Mouse (Mus musculus) adrenal gland, adult 2 months (tissue): ENCODE measurements around the gene Aig1. TPM values are rescaled to one million over a fixed set of nuclear protein-coding genes. Genes with fewer than 3 reads are reported as not detected.

Source experiments
- DNase-seq: peaks from one replicate; pipeline ENCODE4 v3.0.0; 2021
- polyA plus RNA-seq: library from polyadenylated mRNA; depleted of rRNA; stranded (reverse); fragments of >200 nt; gene quantifications from 2 replicates; pipeline ENCODE4 v1.2.3, GENCODE M21; 2012; rRNA removed
- total RNA-seq, 2 experiments: library from RNA; stranded (reverse); gene quantifications; 2 replicates each; pipeline ENCODE4 v1.2.3; 2021

Gene Aig1
- total and polyA plus RNA-seq, 3 experiments = 28.4 to 42.6 (median 37.4) TPM

DNA sequence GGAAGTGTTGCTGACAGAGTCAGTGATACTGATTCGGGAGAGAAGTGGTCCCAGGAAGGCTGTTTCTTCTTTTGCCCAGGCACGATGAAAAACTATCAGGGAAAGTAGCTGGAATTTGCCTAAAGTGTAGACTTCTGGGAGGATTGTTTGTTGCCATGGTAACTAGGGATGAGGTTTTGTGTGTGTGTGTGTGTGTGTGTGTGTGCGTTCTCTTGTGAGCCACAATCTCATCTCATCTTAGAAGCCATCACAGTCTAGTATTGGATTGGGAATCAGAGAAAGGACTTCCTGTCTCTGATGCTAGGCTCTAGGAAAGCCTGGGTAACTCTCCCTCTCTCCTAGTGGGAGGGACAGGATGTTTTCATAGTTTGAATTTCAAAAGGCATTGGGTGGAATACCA, 237.0 kb downstream of the Aig1 start:
- no peak for DNase-seq

GRCm38 (mm10) chr10:13623735-13624134, 245.0 kb downstream of the Aig1 start:
- DNase-seq = no peak

DNA sequence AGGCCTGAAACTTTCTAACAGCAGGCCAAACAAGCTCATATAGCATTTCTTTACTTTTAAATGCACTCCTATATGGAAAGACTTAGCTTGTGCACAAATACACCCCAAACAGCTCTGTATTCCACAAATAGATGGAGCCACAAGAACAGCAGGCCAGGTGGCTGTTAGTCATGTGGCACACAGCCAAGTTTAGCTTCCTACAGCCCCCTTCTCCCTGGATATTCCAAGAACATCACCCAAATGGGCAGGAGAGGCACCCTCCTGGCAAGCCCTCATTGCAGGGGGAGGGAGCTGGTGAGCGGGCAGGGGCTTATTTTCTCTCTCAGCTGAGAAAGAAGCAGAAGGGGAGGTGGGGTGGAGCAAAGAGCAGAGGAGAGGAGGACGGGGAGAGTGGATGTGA, 267.9 kb downstream of the Aig1 start:
- DNase-seq = no peak

GRCm38 (mm10) chr10:13597491-13597890, 271.3 kb downstream of the Aig1 start:
- no peak for DNase-seq

Other genes starting within 250 kb of the Aig1 start
- gene Hivep2, start 97.1 kb upstream of the Aig1 start, total RNA-seq = 10 to 100 TPM; 27.9 to 46.0 TPM
- 4.8 and 5.5 TPM in 2 replicates for gene Hivep2, start 97.1 kb upstream of the Aig1 start, polyA plus RNA-seq